Mouse (Mus musculus) limb, embryonic 14.5 days (tissue): ENCODE results near the gene S100a3. TPM values are rescaled to one million over a fixed set of nuclear protein-coding genes. Genes with fewer than 3 reads are reported as not detected.

ENCODE experiments used
- ATAC-seq: fragments of 200-750 bp; cut with Nextera tagmentation; 2 replicates; pipeline ENCODE4 v1.8.0; 2017; ENCODE audit warnings: low read depth, moderate number of reproducible peaks, moderate TSS enrichment; ENCODE audit not compliant: low FRiP score
- DNase-seq: peaks from one replicate; pipeline ENCODE4 v3.0.0-alpha.2; 2015; ENCODE audit warnings: low spot score
- H3K27ac ChIP-seq: fragments of 300-500 bp; sonication (generic); replicated peaks from 2 replicates; pipeline ENCODE4 v1.5.1; 2014; ENCODE audit warnings: low read depth, mild to moderate bottlenecking, low read length, moderate library complexity, mixed read lengths
- H3K27me3 ChIP-seq: fragments of 300-500 bp; sonication (generic); 2 replicates; pipeline ENCODE4 v1.6.1; 2014; ENCODE audit warnings: low read length, mixed read lengths; ENCODE audit not compliant: control insufficient read depth, insufficient read depth
- H3K36me3 ChIP-seq: fragments of 300-500 bp; sonication (generic); 2 replicates; pipeline ENCODE4 v1.6.1; 2014; ENCODE audit warnings: mild to moderate bottlenecking, low read length, moderate library complexity, mixed read lengths; ENCODE audit not compliant: control insufficient read depth, insufficient read depth
- H3K4me1 ChIP-seq: fragments of 300-500 bp; sonication (generic); 2 replicates; pipeline ENCODE4 v1.6.1; 2014; ENCODE audit warnings: antibody characterized with exemption, low read length, mixed read lengths; ENCODE audit not compliant: control insufficient read depth, insufficient read depth
- H3K4me2 ChIP-seq: fragments of 300-500 bp; sonication (generic); replicated peaks from 2 replicates; pipeline ENCODE4 v1.6.1; 2014; ENCODE audit warnings: low read depth, mild to moderate bottlenecking, low read length, moderate library complexity; ENCODE audit not compliant: severe bottlenecking
- H3K4me3 ChIP-seq: fragments of 300-500 bp; sonication (generic); replicated peaks from 2 replicates; pipeline ENCODE4 v1.5.1; 2014; ENCODE audit warnings: low read length
- H3K9ac ChIP-seq: fragments of 300-500 bp; sonication (generic); 2 replicates; pipeline ENCODE4 v1.6.1; 2014; ENCODE audit warnings: mild to moderate bottlenecking, low read depth, low read length, moderate library complexity; ENCODE audit not compliant: severe bottlenecking
- H3K9me3 ChIP-seq: fragments of 300-500 bp; sonication (generic); 2 replicates; pipeline ENCODE4 v1.6.1; 2016; ENCODE audit warnings: low read length; ENCODE audit not compliant: control insufficient read depth
- POLR2A ChIP-seq: fragments of 200-500 bp; IDR thresholded peaks from 2 replicates; pipeline ENCODE4 v1.8.0; 2012; ENCODE audit warnings: inconsistent platforms, mild to moderate bottlenecking, moderate library complexity, borderline replicate concordance; ENCODE audit not compliant: insufficient read depth, insufficient read length; ENCODE audit errors: extremely low read depth
- WGBS: fragments of 180-500 bp; shearing (Covaris S2); extraction: QIAGEN DNeasy Blood & Tissue Kit; methylation state at CpG from one replicate; pipeline ENCODE4 v1.1.7; 2014; 5-methylcytosine and 5-hydroxymethylcytosine counted together
- polyA plus RNA-seq, 2 experiments: library from polyadenylated mRNA; depleted of rRNA in 1 of 2; stranded (reverse) in 1 of 2; unstranded in 1 of 2; fragments of >200 nt; fragmentation: Nextera tagmentation in 1 of 2; extraction: Ambion mirVana in 1 of 2; gene quantifications; 2 replicates each; pipeline versions ENCODE4 v1.2.1 to v1.2.3; 2012 to 2014

S100a3 gene
- polyA plus RNA-seq, 2 experiments, result 0.92 to 1.1 TPM

DNA sequence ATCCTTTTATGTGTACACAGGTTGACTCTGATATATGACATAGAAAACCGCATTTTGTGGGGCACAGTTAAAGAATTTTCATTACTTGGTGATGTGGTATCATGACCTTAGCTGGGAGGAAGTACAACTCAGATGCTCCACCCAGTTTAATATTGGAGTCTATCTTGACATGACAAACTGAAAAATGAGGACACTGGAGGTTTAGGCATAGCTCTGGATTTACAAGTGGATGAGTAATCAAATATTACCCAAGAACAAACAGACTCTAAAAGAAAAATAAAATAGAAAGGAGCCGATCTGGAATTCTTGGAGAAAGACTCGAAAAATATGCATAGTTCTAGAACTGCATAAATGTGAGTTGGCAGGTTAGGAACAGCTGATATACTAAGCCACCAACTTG, 14.9 kb downstream of the S100a3 start:
- WGBS, result 83% methylated on average over 3 of the region's 3 CpGs

DNA sequence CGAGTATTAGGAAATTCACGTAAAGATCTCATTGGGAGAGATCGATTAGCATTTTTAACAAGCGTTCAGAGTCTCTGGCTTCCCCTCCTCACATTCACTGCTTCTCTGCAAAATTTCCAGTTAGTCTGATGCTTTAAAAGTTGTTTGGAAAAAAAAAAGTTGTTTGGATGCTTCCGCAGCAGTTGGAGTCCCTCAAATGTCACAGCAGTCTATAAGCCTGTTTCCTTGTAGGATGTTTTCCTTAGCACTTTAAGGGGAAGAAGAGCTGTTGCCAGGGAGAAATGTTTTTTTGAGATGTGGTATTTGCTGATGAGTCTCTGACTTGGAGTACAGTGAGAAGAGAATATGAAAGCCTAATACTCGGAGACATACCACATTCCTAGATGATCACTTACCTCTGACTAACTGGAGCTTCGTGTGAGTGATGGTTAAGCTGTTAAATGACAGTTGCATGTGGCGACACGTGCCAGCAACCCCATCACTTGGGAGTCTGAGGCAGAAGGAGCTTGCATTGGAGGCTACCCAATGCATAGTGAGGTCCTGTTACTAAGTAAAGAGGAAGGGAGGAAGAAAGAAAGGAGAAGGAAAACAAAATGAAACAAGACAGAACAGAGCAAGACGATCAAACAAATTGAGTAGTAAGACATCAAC, 16.1 kb downstream of the S100a3 start:
- WGBS, result 70% methylated on average over 10 of the region's 10 CpGs
- H3K4me1 ChIP-seq, result peaks cover 4% of the 10 kb centered on the region; the same call in 1 of the 2 replicates
- H3K9me3 ChIP-seq, result no peaks in the 10 kb centered on the region
- H3K36me3 ChIP-seq, result no peaks in the 10 kb centered on the region
- H3K27ac ChIP-seq, result no peak overlapping the region
- DNase-seq (no peak), ATAC-seq (no peak)
- no peaks in the 10 kb centered on the region for H3K27me3 ChIP-seq
- TF ChIP-seq POLR2A, result no peak
- no peak overlapping the region for H3K4me2 ChIP-seq
- H3K9ac ChIP-seq, result no peak overlapping the region
- no peak overlapping the region for H3K4me3 ChIP-seq

More for the DNA sequence above, 14.9 kb downstream of the S100a3 start:
- Histone ChIP-seq H3K4me3 (no peak overlapping the region), H3K9me3 (no peaks in the 10 kb centered on the region), H3K27ac (no peak overlapping the region), H3K36me3 (no peaks in the 10 kb centered on the region), H3K4me2 (no peak overlapping the region), H3K9ac (no peak overlapping the region), H3K4me1 (peaks cover 4% of the 10 kb centered on the region; the same call in 1 of the 2 replicates), H3K27me3 (no peaks in the 10 kb centered on the region)
- TF ChIP-seq POLR2A, result no peak
- ATAC-seq, result no peak
- no peak for DNase-seq

DNA sequence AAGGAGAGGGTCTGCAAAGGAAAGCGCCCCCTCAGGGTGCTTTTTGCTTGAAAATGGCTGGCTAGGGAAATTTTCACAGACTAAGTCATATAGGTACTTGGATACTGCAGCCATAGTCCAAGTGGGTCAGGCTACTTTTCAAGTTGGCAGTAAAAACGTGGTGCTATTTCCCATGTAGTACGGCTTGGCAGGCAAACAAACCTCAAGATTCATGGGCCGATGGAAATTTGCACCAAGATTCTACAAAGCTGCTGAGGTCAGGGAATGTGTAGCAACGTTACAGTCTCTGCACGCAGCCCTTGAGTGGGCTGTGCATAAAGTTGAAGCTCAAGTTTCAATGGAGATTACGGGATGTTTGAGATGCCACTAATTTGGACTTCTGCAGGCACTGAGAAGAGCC, 19.1 kb downstream of the S100a3 start:
- no peak for ATAC-seq

DNA sequence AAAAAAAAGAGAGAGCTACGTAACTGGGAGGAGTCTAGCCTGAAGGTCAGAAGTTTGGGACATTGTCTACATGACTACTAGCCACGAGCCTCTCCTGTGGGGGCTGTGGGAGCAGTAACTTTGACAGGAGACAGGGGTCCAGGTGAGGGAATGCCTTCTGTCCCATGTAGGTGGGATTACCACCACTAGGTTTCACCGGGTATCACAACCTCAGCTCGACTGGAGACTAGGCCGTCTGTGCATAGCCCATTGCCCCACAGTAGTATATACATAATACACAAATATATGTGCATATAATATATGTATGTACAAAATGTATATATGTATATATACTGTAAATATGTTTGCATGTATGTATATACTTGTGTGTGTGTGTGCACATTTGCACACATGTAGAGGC, 20.8 kb downstream of the S100a3 start:
- H3K4me1 ChIP-seq, result peaks cover 7% of the 10 kb centered on the region
- WGBS, result 95% methylated on average over 5 of the region's 5 CpGs
- no peak for TF ChIP-seq POLR2A
- no peaks in the 10 kb centered on the region for H3K9me3 ChIP-seq
- H3K4me2 ChIP-seq, result no peak overlapping the region
- no peak overlapping the region for H3K9ac ChIP-seq
- H3K4me3 ChIP-seq, result no peak overlapping the region
- no peak overlapping the region for H3K27ac ChIP-seq
- no peak for ATAC-seq
- H3K36me3 ChIP-seq, result no peaks in the 10 kb centered on the region
- no peaks in the 10 kb centered on the region for H3K27me3 ChIP-seq
- no peak for DNase-seq

More for the DNA sequence above, 19.1 kb downstream of the S100a3 start:
- DNase-seq, result peak; percentile 42
- no peak overlapping the region for H3K9ac ChIP-seq
- no peaks in the 10 kb centered on the region for H3K36me3 ChIP-seq
- H3K4me3 ChIP-seq, result no peak overlapping the region
- no peak overlapping the region for H3K27ac ChIP-seq
- H3K9me3 ChIP-seq, result no peaks in the 10 kb centered on the region
- no peak for TF ChIP-seq POLR2A
- H3K27me3 ChIP-seq, result no peaks in the 10 kb centered on the region
- H3K4me2 ChIP-seq, result no peak overlapping the region
- H3K4me1 ChIP-seq, result peaks cover 4% of the 10 kb centered on the region; the same call in 1 of the 2 replicates
- WGBS, result 47% methylated on average over 7 of the region's 7 CpGs

DNA sequence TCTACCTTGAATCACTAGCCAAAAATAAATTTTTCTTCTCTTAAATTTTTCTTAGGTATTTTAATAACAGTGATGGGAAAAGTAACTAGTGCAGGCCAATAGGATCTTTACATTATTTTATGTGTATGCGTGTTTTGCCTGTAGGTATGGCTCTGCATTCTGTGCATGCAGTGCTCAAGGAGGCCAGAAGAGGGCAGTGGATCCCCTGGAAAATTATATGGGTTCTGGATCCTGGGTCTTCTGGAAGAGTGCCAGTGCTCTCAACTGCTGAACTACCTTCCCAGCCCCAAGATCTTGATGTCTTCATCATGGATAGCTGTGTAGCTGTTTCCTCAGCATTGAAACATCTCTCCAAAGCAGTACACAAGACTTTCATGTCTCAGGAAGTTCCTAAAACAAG, 21.8 kb downstream of the S100a3 start:
- Histone ChIP-seq H3K4me2 (no peak overlapping the region), H3K9ac (no peak overlapping the region), H3K4me3 (no peak overlapping the region), H3K9me3 (no peaks in the 10 kb centered on the region), H3K4me1 (peaks cover 12% of the 10 kb centered on the region), H3K36me3 (no peaks in the 10 kb centered on the region), H3K27ac (no peak overlapping the region), H3K27me3 (no peaks in the 10 kb centered on the region)
- no peak for TF ChIP-seq POLR2A
- no peak for DNase-seq
- 87% methylated on average over 1 of the region's 1 CpGs for WGBS
- ATAC-seq, result no peak

DNA sequence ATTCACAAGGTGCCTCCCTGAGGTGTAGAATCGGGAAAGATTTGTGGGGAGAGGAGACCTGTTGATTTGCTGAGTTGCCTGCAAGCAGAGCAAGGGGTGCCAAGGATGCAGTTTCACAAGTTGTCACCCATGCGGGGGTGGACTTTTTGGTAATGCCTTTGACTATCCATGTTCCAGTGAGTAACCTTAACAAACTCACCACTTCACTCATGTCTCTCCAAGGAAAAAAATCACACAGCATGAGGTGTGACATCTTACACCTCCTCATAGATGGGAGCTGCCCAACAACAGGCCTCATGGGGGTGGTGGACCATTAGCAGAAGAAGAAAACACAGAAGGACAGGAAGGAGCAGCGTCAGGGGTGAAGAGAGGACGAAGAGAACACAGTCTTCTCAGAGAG, 22.2 kb downstream of the S100a3 start:
- H3K27me3 ChIP-seq, result no peaks in the 10 kb centered on the region
- no peaks in the 10 kb centered on the region for H3K36me3 ChIP-seq
- H3K9me3 ChIP-seq, result no peaks in the 10 kb centered on the region
- H3K4me3 ChIP-seq, result no peak overlapping the region
- peaks cover 12% of the 10 kb centered on the region for H3K4me1 ChIP-seq
- no peak overlapping the region for H3K27ac ChIP-seq
- no peak for TF ChIP-seq POLR2A
- ATAC-seq (no peak), DNase-seq (no peak)
- no peak overlapping the region for H3K9ac ChIP-seq
- 83% methylated on average over 4 of the region's 4 CpGs for WGBS
- no peak overlapping the region for H3K4me2 ChIP-seq
